Mouse (Mus musculus): ENCODE results near the gene Zfp36l1. TPM values are rescaled to one million over a fixed set of nuclear protein-coding genes. Genes with fewer than 3 reads are reported as not detected.
A peak's percentile ranks its signal among the peaks of the same experiment; 100 is the strongest.

The Zfp36l1 gene
- total RNA-seq, 2 experiments from 2014 or later = 4.3 to 12.7 TPM

DNA sequence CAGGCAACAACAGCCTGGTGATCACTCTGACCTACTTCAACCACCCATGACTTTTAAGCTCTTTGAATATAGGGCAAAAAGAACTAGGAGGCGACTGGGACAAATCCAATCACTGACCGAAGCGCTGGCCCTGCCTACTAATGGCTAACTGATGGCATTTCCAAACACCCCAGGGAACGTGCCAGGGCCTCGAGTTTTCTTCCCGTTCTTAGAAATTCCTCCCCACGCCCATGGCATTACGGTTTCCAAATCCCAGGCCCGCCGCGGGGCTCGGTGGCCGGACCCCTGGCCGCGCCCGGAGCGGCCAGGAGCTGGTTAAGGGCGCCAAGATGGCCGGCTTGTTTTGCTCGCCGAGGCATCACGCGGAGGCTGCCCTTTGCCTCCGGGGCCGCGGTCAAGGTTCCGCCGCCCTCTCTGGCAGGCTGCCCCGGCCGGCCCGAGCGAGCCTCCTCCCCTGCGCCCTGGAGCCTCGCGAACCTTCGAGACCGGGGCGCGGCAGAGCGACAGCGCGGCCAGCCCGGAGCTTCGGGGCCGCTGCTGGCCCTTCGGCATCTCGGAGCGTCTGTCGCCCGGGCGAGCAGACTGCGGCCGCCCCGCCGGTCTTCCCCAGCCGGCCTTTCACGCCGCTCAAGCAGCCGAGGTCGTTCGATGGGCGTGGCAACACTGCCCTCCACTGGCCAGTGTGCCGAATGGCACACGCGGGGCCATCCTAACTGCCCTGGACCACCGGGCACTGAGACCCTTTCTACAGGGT lies 19.6 kb upstream of the Zfp36l1 start:
- ATAC-seq (replicated peaks; ENCODE audit: low FRiP score, poor library complexity, severe bottlenecking) = peak; percentile 87

DNA sequence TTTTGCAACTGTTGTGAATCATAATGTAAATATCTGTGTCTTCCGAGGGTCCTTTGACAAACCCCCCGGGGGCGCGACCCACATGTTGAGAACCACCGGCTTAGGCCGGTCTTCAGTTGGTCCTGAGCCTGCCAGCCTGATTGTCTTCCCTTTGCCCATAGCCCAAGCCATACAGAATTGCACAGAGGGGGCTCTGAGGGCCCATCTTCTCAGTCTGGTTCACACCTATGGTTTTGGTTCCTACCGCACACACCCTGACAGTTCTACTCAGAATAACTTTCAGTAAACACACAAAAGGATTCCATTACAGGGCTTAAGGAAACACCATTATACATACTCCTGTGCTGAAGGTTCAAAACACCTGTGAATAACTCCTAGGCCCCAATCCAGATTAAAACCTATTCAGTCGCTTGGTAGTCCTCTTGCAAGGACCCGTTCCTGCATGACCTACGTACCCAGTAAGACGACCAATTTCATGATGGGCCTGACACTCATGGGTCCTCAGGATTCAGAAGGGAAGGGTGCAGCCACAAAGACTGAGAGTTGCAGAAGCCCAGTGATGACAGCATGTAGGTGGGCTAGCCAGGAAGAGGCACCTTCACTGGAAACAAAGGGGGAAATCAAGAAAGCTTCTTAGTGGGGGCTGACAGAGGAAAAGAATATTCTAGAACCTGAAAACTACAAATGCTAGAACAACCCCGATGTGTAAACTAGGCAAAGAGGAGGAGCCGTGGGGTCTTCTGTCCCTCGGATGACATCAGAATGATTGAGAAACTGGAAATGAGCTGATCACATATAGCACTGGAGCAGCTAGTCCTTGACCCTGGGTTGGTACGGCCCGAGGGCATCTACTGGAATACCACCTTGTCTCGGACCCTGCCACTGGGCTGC lies 18.8 kb upstream of the Zfp36l1 start:
- ATAC-seq (replicated peaks; ENCODE audit: low FRiP score, poor library complexity, severe bottlenecking) = peak; percentile 46; the same call in 1 of the 2 replicates

- ATAC-seq (replicated peaks; ENCODE audit: low FRiP score, poor library complexity, severe bottlenecking) = no peak
Measured at GRCm38 (mm10) chr12:80130558-80131358, 17.9 kb upstream of the Zfp36l1 start.

- ATAC-seq (replicated peaks; ENCODE audit: low FRiP score, poor library complexity, severe bottlenecking) = peak; percentile 58
Measured at GRCm38 (mm10) chr12:80129531-80129930, 16.7 kb upstream of the Zfp36l1 start.

DNA sequence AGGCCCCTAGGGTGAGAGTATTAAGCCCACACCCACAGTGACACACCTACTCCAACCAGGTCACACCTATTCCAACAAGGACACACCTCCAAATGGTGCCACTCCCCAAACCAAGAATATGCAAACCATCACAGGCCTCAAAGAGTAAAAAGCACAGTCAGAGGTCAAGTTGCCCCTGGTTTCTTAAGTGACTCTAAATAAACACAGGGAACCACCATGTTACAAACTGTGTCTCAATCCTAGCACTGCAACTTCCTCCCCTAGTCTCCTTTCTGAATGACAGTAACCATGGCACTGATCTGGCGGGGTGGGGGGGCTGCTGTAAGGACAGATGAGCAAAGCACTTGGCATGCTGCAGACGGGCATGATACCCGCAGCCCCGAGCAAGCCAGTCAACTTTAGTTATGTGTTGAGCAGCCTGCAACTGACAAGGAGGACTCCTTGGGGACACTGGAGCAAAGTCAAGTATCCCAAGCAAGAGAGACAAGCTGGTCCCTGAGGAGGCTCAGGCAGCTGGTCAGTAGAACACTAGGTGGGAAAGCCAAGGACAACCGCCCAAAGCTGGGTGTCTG lies 14.5 kb upstream of the Zfp36l1 start:
- no peak for ATAC-seq (replicated peaks; ENCODE audit: low FRiP score, poor library complexity, severe bottlenecking)

DNA sequence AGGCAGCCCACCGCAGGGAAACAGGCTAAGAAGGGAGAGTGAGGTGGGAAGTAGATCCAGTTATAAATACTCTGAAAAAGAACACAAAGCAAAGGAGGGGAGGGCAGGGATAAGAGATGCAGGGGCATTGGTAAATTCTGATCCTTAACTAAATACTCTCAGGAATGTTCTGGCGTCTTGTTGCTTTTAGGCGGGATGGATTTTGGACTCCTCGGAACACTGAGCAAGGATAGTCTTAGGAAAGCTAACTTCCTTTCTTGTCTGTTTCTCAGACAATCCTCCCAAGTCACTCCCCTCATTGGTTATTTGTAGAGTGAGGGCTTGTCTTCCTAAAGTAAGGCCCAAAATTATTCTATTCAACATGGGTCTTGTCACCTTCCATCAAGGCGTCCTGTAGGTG lies 12.5 kb upstream of the Zfp36l1 start:
- no peak for ATAC-seq (replicated peaks; ENCODE audit: low FRiP score, poor library complexity, severe bottlenecking)

- no peak for ATAC-seq (replicated peaks; ENCODE audit: low FRiP score, poor library complexity, severe bottlenecking)
Measured at GRCm38 (mm10) chr12:80124756-80125155, 11.9 kb upstream of the Zfp36l1 start.

DNA sequence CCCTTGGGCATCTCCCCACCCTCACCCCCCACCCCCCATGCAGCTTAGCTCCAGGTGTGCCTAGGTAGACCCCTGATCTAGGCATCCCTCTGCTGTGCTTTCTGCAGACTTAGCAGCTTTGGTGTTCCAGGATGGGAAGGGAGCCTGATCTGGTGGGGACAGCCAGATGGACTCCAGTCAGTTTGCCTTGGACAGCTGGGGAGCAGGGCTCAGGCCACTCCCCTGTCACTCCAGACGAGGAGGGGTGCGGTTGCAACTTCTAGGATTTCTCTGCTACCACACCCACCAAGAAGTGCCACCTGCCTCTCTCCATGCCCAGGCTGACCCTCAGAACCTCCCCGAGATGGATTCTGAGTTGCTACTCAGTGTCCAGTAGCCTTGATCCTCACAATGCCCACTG lies 11.4 kb upstream of the Zfp36l1 start:
- 0 out of 2 replicates have a peak, but pooled peaks have one; percentile 40 for ATAC-seq (replicated peaks; ENCODE audit: low FRiP score, poor library complexity, severe bottlenecking)

DNA sequence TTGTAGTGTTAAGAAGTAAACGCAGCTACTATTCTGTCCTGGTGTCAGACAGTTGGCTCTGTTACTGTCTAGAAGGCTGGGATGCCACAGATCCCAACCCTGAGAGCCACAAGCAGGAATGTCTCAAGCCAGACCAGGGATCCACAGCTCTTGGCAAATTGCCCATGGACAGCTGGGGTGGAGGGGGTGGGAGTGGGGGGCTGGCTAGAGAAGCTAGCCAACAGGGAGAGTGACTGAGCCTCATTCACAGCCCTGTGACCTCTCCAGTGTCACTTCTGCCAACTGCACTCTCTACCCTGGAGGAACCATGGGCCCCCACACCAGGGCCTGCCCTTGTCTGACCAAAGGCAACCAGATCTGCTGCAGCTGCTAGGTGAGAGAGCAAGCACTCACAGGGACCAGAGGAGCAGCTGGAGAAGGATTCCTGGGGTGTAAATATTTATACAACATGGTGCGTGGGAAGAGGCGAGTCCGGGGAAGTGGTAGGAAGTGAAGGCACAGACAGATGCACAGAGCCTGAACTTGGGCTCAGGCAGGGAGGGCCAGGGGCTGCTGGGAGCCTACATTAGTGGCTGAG lies 10.5 kb upstream of the Zfp36l1 start:
- ATAC-seq (replicated peaks; ENCODE audit: low FRiP score, poor library complexity, severe bottlenecking) = no peak

- ATAC-seq (replicated peaks; ENCODE audit: low FRiP score, poor library complexity, severe bottlenecking) = no peak
Measured at GRCm38 (mm10) chr12:80121438-80121837, 8.6 kb upstream of the Zfp36l1 start.

DNA sequence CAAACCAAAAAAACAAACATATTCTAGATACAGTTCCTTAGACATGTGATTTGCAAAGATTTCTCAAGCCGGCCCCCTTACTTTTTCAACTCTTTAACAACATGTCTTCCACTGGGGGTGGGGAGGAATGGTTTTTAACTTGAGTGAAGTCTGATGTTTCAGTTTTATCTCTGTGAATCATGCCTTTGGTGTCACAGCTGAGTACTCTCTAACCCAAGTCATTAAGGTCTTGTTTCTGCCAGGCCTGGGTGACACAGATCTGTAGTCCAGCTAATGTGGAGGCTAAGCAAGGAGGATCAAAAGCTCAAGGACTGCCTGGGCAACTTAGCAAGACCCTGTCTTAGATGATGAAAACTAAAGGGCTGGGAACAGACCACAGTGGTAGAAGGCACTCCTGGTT lies 5.8 kb upstream of the Zfp36l1 start:
- no peak for ATAC-seq (replicated peaks; ENCODE audit: low FRiP score, poor library complexity, severe bottlenecking)

GRCm38 (mm10) chr12:80116206-80117112 lies 3.6 kb upstream of the Zfp36l1 start:
- ATAC-seq (replicated peaks; ENCODE audit: low FRiP score, poor library complexity, severe bottlenecking) = no peak

DNA sequence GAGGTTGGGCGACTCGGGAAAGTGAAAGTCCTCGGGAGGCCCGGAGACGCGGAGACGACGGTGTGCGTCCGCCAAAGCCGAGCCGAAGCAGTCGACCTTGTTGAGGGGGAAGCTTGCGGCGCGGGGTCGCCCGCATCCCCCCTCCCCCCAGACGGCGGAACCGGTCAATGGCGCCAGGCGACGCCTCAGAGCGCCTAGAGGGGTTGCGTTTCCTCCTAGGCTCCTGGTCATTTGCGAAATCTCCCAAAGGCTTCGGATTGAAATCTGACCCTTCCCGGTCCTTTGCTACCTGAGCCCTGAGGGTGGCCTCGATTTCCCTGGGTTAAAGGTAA lies 3.0 kb upstream of the Zfp36l1 start:
- ATAC-seq (replicated peaks; ENCODE audit: low FRiP score, poor library complexity, severe bottlenecking) = no peak

GRCm38 (mm10) chr12:80115142-80115862 lies 2.5 kb upstream of the Zfp36l1 start:
- ATAC-seq (replicated peaks; ENCODE audit: low FRiP score, poor library complexity, severe bottlenecking) = peak; percentile 72

DNA sequence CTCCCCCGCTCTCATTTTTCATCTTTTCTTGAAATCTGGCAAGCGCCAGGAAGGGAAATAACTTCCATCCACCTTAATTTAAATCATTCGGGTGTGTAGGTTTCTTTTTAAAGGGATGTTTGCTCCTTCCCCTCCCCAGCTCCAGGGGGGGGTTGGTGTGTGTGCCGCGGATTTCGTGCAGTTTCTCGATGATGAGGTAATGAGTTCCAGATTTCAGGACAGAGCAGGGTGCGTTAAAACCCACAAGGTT lies 2.0 kb upstream of the Zfp36l1 start:
- no peak for ATAC-seq (replicated peaks; ENCODE audit: low FRiP score, poor library complexity, severe bottlenecking)

DNA sequence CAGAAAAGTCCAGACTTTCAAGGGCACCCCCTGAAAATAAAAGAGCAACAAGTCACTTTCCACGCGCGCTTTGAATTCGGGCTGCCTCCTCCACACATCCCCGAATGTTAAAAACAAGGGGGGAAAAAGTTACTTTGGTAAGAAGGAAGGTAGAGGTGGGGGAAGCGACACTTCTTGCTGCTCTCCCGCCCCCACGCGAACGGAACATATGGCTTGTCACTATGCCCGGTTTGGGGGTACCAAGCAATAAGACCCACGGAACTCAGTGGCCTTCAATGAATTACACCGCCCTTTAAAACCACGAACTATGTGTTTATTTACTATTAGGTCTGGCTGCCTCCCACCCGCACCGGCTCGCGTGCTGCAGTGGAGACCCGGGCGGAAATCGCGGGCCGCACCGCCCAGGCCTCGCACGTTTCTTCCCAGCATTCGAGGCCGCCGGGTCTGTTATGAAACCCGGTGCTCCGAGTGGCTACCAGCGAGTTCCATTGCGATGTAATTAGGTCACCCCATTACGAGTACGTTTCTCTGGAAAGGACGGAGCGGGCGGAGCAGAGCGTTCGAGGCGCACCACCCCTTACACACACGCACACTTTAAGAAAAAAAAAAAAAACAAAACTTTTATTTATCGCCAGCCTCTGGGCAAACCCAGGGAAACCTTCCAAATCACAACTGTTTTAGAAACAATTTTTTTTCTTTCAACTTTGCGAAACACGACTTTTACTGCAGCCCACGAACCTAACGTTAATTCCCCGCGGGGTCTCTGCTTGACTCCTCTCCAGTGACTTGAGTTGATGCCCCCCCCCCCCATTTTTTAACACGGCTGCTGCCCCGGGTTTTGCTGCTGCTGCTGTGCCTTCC lies 1.4 kb upstream of the Zfp36l1 start:
- ATAC-seq (replicated peaks; ENCODE audit: low FRiP score, poor library complexity, severe bottlenecking) = peak; percentile 35

DNA sequence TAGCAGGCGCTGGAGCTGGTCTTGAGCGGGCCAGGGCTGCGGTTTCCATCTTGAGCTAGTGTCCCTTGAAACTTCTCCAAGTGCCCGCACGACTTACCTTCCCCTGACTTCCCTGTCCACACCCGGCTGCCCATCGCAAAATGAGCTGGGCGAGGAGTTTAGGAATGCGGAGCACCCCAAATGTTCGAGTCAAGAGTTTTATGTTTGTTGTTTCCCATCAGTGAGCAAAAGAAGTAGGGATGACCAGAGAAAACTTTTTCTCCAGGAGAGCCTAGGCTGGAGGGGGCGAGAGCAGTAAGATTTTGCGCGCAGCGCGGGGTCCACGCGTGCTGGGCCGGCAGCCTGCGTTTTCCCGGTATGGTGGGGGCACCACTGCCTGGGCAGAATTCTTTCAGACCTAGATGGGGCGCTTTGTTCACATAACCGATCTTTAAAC lies 791 bp upstream of the Zfp36l1 start:
- no peak for ATAC-seq (replicated peaks; ENCODE audit: low FRiP score, poor library complexity, severe bottlenecking)

All from erythroblast, adult 5-6 weeks (primary cell).